Mouse (Mus musculus) cortical plate, adult 2 months (tissue): Measurements from ENCODE around the gene Agxt2.

Experiments
- CTCF ChIP-seq: fragments of 200-500 bp; IDR thresholded peaks from 2 replicates; pipeline ENCODE4 v1.5.1; 2011; ENCODE audit warnings: mild to moderate bottlenecking, control low read depth, low read length; ENCODE audit not compliant: insufficient read depth; ENCODE audit errors: extremely low read depth
- POLR2A ChIP-seq: fragments of 200-500 bp; IDR thresholded peaks from 2 replicates; pipeline ENCODE4 v1.6.1; 2011; ENCODE audit warnings: mild to moderate bottlenecking, low read length, control low read depth; ENCODE audit not compliant: insufficient read depth; ENCODE audit errors: extremely low read depth

- TF ChIP-seq CTCF (no peak), POLR2A (no peak)
Measured at GRCm38 (mm10) chr15:10338606-10339005, 19.7 kb upstream of the Agxt2 start.
